Mouse (Mus musculus) hindbrain, embryonic 13.5 days (tissue): ENCODE measurements around the gene Krt80. TPM values are rescaled to one million over a fixed set of nuclear protein-coding genes. Genes with fewer than 3 reads are reported as not detected.

Source experiments
- ATAC-seq: fragments of 200-750 bp; cut with Nextera tagmentation; 2 replicates; pipeline ENCODE4 v1.8.0; 2017; ENCODE audit warnings: moderate TSS enrichment; ENCODE audit not compliant: low FRiP score
- H3K27ac ChIP-seq: fragments of 300-500 bp; sonication (generic); 2 replicates; pipeline ENCODE4 v1.5.1; 2015; ENCODE audit warnings: inconsistent platforms, mild to moderate bottlenecking, moderate library complexity
- H3K27me3 ChIP-seq: fragments of 300-500 bp; sonication (generic); 2 replicates; pipeline ENCODE4 v1.6.1; 2015; ENCODE audit warnings: mild to moderate bottlenecking, inconsistent platforms
- H3K36me3 ChIP-seq: fragments of 300-500 bp; sonication (generic); 2 replicates; pipeline ENCODE4 v1.6.1; 2015; ENCODE audit warnings: mild to moderate bottlenecking, inconsistent platforms
- H3K4me1 ChIP-seq: fragments of 300-500 bp; sonication (generic); replicated peaks from 2 replicates; pipeline ENCODE4 v1.6.1; 2015; ENCODE audit warnings: inconsistent platforms
- H3K4me2 ChIP-seq: fragments of 300-500 bp; sonication (generic); 2 replicates; pipeline ENCODE4 v1.6.1; 2015; ENCODE audit warnings: inconsistent platforms, mild to moderate bottlenecking, moderate library complexity
- H3K4me3 ChIP-seq: fragments of 300-500 bp; sonication (generic); 2 replicates; pipeline ENCODE4 v1.5.1; 2015; ENCODE audit warnings: mild to moderate bottlenecking, inconsistent platforms
- H3K9ac ChIP-seq: fragments of 300-500 bp; sonication (generic); 2 replicates; pipeline ENCODE4 v1.6.1; 2015; ENCODE audit warnings: mild to moderate bottlenecking, inconsistent platforms
- H3K9me3 ChIP-seq: fragments of 300-500 bp; sonication (generic); 2 replicates; pipeline ENCODE4 v1.6.1; 2016; ENCODE audit warnings: inconsistent platforms
- WGBS: fragments of 180-500 bp; shearing (Covaris S2); methylation state at CpG from one replicate; pipeline ENCODE4 v1.1.7; 2015; 5-methylcytosine and 5-hydroxymethylcytosine counted together
- polyA plus RNA-seq: library from polyadenylated mRNA; unstranded; fragments of >200 nt; fragmentation: Nextera tagmentation; extraction: Ambion mirVana; gene quantifications from 2 replicates; pipeline ENCODE4 v1.2.1, GENCODE M21; 2015

The Krt80 gene
- polyA plus RNA-seq, 1 experiment from 2014 or later = 0.09 TPM

DNA sequence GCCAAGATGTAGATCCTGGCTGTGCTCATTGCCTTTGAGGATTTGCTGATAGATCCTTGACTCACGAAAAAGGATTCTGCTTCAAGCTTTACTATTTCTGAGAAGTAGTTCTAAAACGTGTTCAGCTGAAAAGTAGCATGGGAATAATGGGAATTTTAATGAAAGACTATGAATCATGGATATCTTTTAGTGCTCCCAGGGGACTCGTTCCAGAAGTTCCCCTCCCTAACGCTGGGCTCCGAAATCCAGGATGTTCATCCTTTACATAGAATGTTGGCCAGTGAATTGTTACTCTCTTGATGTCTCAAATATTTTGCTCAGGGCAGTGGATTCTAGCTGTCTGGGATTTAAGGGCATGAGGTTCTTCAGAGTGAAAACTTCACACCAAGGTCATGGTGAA lies 22.3 kb upstream of the Krt80 start:
- H3K4me3 ChIP-seq = no peak overlapping the region
- H3K27ac ChIP-seq = no peak overlapping the region
- no peaks in the 10 kb centered on the region for H3K9me3 ChIP-seq
- WGBS = 88% methylated on average over 5 of the region's 5 CpGs
- H3K4me1 ChIP-seq = no peaks in the 10 kb centered on the region
- H3K9ac ChIP-seq = no peak overlapping the region
- H3K4me2 ChIP-seq = no peak overlapping the region
- H3K27me3 ChIP-seq = no peaks in the 10 kb centered on the region; the same call in 1 of the 2 replicates
- no peak for ATAC-seq
- H3K36me3 ChIP-seq = no peaks in the 10 kb centered on the region

GRCm38 (mm10) chr15:101390203-101390602 lies 20.2 kb upstream of the Krt80 start:
- no peaks in the 10 kb centered on the region; the same call in 1 of the 2 replicates for H3K27me3 ChIP-seq
- no peak overlapping the region for H3K4me3 ChIP-seq
- H3K36me3 ChIP-seq = no peaks in the 10 kb centered on the region
- no peak overlapping the region for H3K4me2 ChIP-seq
- no peak for ATAC-seq
- H3K9ac ChIP-seq = no peak overlapping the region
- WGBS = 94% methylated on average over 5 of the region's 5 CpGs
- H3K27ac ChIP-seq = no peak overlapping the region
- H3K4me1 ChIP-seq = no peaks in the 10 kb centered on the region
- no peaks in the 10 kb centered on the region for H3K9me3 ChIP-seq

DNA sequence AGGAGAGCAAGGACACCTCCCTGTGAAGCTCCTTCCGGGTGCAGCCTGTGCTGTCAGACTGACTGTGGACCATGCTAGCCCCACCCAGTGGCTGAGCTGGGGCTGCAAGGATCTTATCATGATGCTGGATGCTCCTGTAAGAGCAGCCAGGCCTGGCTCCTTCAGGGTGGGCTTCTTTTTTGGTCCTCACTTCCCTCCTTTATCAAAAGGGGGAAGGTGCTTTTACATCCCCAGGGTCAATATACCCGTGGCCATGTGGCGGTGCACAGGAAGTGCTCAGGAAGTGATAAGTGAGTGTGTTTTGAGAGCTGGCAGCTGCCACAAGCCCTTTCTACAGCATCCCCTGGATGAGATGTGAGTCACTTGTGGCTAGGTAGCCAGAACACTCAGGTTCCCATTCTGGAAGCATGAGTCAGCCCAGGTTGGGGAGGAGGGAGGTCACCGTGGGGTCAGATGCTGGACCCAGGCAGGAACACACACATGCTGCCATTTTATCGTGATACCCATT lies 18.1 kb upstream of the Krt80 start:
- Histone ChIP-seq H3K27ac (no peak overlapping the region), H3K4me1 (no peaks in the 10 kb centered on the region), H3K36me3 (no peaks in the 10 kb centered on the region), H3K4me3 (no peak overlapping the region), H3K9me3 (no peaks in the 10 kb centered on the region), H3K9ac (no peak overlapping the region), H3K27me3 (no peaks in the 10 kb centered on the region), H3K4me2 (no peak overlapping the region)
- ATAC-seq = no peak
- WGBS = 75% methylated on average over 5 of the region's 5 CpGs

GRCm38 (mm10) chr15:101387176-101387575 lies 17.2 kb upstream of the Krt80 start:
- no peaks in the 10 kb centered on the region for H3K27me3 ChIP-seq
- no peaks in the 10 kb centered on the region for H3K9me3 ChIP-seq
- no peak overlapping the region for H3K4me2 ChIP-seq
- H3K9ac ChIP-seq = no peak overlapping the region
- H3K36me3 ChIP-seq = no peaks in the 10 kb centered on the region
- H3K4me3 ChIP-seq = no peak overlapping the region
- H3K27ac ChIP-seq = no peak overlapping the region
- WGBS = 61% methylated on average over 3 of the region's 3 CpGs
- ATAC-seq = no peak
- no peaks in the 10 kb centered on the region for H3K4me1 ChIP-seq

GRCm38 (mm10) chr15:101385064-101385463 lies 15.1 kb upstream of the Krt80 start:
- no peak overlapping the region for H3K4me3 ChIP-seq
- 95% methylated on average over 6 of the region's 6 CpGs for WGBS

GRCm38 (mm10) chr15:101384610-101385009 lies 14.6 kb upstream of the Krt80 start:
- no peak overlapping the region for H3K9ac ChIP-seq
- WGBS = 86% methylated on average over 7 of the region's 7 CpGs
- H3K4me2 ChIP-seq = no peak overlapping the region
- no peaks in the 10 kb centered on the region for H3K9me3 ChIP-seq
- H3K4me1 ChIP-seq = no peaks in the 10 kb centered on the region
- H3K4me3 ChIP-seq = no peak overlapping the region
- no peaks in the 10 kb centered on the region for H3K36me3 ChIP-seq
- no peak for ATAC-seq
- no peaks in the 10 kb centered on the region for H3K27me3 ChIP-seq
- no peak overlapping the region for H3K27ac ChIP-seq

More at GRCm38 (mm10) chr15:101385064-101385463, 15.1 kb upstream of the Krt80 start:
- H3K9ac ChIP-seq = no peak overlapping the region
- no peaks in the 10 kb centered on the region for H3K36me3 ChIP-seq
- no peak for ATAC-seq
- H3K4me2 ChIP-seq = no peak overlapping the region
- H3K27me3 ChIP-seq = no peaks in the 10 kb centered on the region
- H3K4me1 ChIP-seq = no peaks in the 10 kb centered on the region
- no peaks in the 10 kb centered on the region for H3K9me3 ChIP-seq
- no peak overlapping the region for H3K27ac ChIP-seq

GRCm38 (mm10) chr15:101382811-101383210 lies 12.8 kb upstream of the Krt80 start:
- ATAC-seq = no peak
- H3K9ac ChIP-seq = no peak overlapping the region
- H3K27ac ChIP-seq = no peak overlapping the region
- 80% methylated on average over 11 of the region's 11 CpGs for WGBS
- H3K4me3 ChIP-seq = no peak overlapping the region
- H3K9me3 ChIP-seq = no peaks in the 10 kb centered on the region
- H3K4me1 ChIP-seq = peaks cover 6% of the 10 kb centered on the region; the same call in 1 of the 2 replicates
- no peaks in the 10 kb centered on the region for H3K36me3 ChIP-seq
- no peaks in the 10 kb centered on the region for H3K27me3 ChIP-seq
- H3K4me2 ChIP-seq = no peak overlapping the region

DNA sequence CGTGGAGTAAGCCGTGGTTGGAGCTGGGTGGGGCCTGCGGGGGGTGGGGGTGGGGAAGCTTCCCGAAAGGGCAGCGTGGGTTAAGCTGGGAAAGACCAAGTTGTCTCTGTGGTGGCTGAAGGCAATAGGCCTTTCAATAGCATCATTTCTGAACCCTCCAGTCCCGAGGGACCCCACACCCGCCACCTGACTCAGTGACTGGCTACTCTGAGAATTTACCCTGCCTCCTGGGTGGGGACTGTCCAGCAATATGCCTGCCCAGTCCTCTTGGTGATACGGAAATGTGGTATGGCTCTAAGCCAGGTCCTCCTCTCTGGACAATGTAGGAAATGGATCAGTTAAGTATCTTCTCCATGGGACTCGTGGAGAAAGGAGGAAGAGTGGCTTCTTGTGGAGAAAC lies 11.8 kb upstream of the Krt80 start:
- no peak overlapping the region for H3K4me2 ChIP-seq
- no peak for ATAC-seq
- 68% methylated on average over 9 of the region's 9 CpGs for WGBS

GRCm38 (mm10) chr15:101378646-101379045 lies 8.7 kb upstream of the Krt80 start:
- H3K4me1 ChIP-seq = peaks cover 18% of the 10 kb centered on the region; the same call in 1 of the 2 replicates
- no peak overlapping the region for H3K9ac ChIP-seq
- 77% methylated on average over 5 of the region's 5 CpGs for WGBS
- H3K27me3 ChIP-seq = 0 out of 2 replicates have a peak, but pooled peaks cover 3% of the 10 kb centered on the region
- H3K9me3 ChIP-seq = no peaks in the 10 kb centered on the region
- no peak overlapping the region for H3K4me2 ChIP-seq
- H3K36me3 ChIP-seq = no peaks in the 10 kb centered on the region
- H3K4me3 ChIP-seq = no peak overlapping the region
- ATAC-seq = no peak
- no peak overlapping the region for H3K27ac ChIP-seq

More for the DNA sequence above, 11.8 kb upstream of the Krt80 start:
- H3K27ac ChIP-seq = no peak overlapping the region
- H3K36me3 ChIP-seq = no peaks in the 10 kb centered on the region
- no peaks in the 10 kb centered on the region for H3K9me3 ChIP-seq
- peaks cover 10% of the 10 kb centered on the region; the same call in 1 of the 2 replicates for H3K4me1 ChIP-seq
- H3K27me3 ChIP-seq = 0 out of 2 replicates have a peak, but pooled peaks cover 3% of the 10 kb centered on the region
- no peak overlapping the region for H3K9ac ChIP-seq
- no peak overlapping the region for H3K4me3 ChIP-seq

GRCm38 (mm10) chr15:101376776-101377061 lies 6.8 kb upstream of the Krt80 start:
- Histone ChIP-seq H3K27ac (no peak overlapping the region), H3K36me3 (no peaks in the 10 kb centered on the region), H3K4me1 (peaks cover 18% of the 10 kb centered on the region; the same call in 1 of the 2 replicates), H3K27me3 (0 out of 2 replicates have a peak, but pooled peaks cover 3% of the 10 kb centered on the region), H3K9ac (no peak overlapping the region), H3K4me3 (no peak overlapping the region), H3K4me2 (no peak overlapping the region), H3K9me3 (no peaks in the 10 kb centered on the region)
- 71% methylated on average over 5 of the region's 5 CpGs for WGBS
- no peak for ATAC-seq

DNA sequence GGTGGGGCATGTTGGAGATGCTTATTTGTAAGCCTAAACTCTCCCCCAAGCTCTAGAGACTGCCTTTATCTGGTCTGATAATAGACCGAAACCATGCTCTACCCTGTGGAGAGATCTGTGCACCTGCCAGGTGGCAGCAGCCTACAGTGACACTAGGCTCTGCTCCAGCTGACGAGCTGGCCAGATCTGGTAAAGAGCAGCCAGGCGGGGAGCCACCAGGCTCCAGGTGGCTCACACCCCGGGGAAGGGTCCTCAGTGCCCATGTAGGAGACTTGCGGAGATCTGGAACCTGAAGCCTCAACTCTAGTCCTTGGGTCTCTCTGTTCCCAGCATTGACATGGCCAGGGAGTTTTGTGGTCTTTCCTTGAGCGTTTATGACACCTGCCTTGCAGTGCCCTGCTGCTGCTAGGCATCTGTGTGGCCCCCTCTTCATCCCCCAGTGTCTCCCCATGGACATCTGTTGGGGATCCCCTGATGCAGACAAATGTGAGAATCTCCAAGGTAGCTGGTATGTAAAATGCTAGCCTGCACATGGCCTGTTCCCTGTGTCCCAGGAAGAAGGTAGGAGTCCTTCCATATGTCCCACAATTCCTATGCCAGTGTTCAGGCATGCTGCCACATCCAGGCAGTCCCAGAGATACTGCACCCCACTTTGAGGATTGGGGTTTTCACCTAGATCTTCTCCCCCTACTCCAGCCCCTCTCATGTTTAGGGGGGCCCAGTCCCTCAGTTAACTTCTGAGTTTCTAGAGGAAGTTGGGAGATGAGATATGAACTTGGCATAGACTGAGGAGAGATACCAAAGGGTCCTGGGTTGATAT lies 6.2 kb upstream of the Krt80 start:
- Histone ChIP-seq H3K4me2 (no peak overlapping the region), H3K27me3 (0 out of 2 replicates have a peak, but pooled peaks cover 3% of the 10 kb centered on the region), H3K36me3 (no peaks in the 10 kb centered on the region), H3K4me1 (peaks cover 18% of the 10 kb centered on the region; the same call in 1 of the 2 replicates), H3K9me3 (no peaks in the 10 kb centered on the region), H3K27ac (no peak overlapping the region), H3K9ac (no peak overlapping the region), H3K4me3 (no peak overlapping the region)
- 71% methylated on average over 6 of the region's 6 CpGs for WGBS
- ATAC-seq = no peak

DNA sequence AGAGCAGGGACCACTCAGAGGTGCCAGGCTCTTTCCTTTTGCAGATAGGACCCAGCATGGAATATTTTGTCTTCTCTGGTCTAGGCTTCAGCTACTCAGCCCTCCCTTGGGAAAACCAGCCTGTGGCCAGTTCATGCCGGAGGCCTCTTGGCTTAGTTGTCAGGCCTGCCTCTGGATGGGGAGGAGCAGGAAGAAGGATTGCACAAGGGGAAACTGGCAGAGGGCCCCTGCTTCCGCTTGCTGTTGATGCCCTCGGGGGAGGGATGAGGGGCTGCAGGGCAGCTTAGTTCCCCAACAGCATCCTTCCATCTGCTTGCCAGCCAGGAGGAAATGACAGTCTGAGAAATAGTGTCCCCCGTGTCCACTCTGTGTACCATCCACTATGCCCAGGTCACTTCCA lies 4.9 kb upstream of the Krt80 start:
- WGBS = 56% methylated on average over 4 of the region's 4 CpGs
- H3K36me3 ChIP-seq = no peaks in the 10 kb centered on the region
- no peak overlapping the region for H3K4me2 ChIP-seq
- H3K4me3 ChIP-seq = no peak overlapping the region
- no peaks in the 10 kb centered on the region for H3K9me3 ChIP-seq
- no peak overlapping the region for H3K9ac ChIP-seq
- H3K4me1 ChIP-seq = peaks cover 19% of the 10 kb centered on the region
- ATAC-seq = no peak
- H3K27me3 ChIP-seq = 0 out of 2 replicates have a peak, but pooled peaks cover 3% of the 10 kb centered on the region
- H3K27ac ChIP-seq = no peak overlapping the region
